Mouse (Mus musculus): ENCODE data around the gene Fos.

The Fos gene

DNA sequence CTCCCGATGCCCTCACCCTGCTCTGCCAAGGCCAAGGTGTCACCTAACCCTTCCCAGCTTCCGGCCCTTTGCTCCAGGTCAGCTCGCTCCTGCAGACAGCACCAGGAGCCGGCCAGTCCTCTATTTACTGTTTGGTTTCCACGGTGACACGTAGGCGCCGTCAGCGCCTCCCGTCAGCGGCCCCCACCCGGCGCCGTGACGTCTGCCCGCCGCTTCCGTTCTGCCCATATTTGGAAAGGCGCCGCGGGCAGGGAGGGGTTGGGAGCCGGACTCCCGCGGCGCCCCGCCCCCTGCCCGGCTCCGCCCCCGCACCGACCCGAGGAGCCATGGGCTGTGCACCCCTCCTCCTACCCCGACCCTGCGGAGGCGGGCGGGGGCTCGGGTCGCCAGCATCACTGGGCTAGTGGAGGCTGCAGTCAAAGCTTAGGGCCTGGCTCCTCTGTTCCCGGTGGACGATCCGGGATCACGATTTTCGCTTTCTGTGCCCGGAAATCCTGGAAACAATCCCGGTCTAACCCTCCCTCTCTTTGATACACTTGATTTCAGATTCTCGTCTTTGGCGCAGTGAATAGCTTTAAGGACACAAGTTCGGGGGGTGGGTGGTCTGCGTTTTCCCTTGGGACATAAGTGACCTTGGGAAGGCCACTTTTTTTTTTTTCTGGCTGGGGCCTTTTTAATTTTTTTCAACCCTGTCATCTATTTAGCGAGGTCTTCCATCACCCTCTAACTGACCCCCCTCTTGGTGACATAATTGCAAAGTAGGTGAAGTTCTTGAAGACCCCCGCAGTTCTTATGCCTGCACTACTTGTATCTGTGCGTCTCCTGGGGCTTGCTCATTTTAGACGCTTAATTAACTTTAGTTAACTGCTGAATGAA lies 12.4 kb downstream of the Fos start:
- intact Hi-C loops (cut with DNase I) = loop anchor here (2.0 kb wide), 1 partner anchor 137 kb away; no protein-coding TSS in a partner anchor

DNA sequence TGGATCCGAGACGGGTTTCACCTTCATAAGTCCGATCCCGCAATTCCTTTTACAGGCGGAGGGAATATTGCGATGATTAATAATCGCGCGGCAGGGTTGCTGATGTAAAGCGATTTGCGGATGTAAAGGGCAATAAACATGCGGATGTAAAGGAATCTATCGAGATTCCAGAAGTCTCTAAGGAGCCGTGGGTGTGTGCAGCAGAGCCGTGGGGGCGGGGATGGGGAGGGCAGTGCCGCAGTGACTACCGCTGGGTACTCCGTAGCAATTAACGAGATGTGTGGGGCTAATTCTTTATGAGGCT lies 13.0 kb downstream of the Fos start:
- intact Hi-C loops (cut with DNase I) = loop anchor here (2.0 kb wide), 1 partner anchor 138 kb away; no protein-coding TSS in a partner anchor

- intact Hi-C loops (cut with DNase I) = loop anchor here (2.0 kb wide), 2 partner anchors 109 to 139 kb away; no protein-coding TSS in a partner anchor
Observed at GRCm38 (mm10) chr12:85487545-85488141, 14.0 kb downstream of the Fos start.

DNA sequence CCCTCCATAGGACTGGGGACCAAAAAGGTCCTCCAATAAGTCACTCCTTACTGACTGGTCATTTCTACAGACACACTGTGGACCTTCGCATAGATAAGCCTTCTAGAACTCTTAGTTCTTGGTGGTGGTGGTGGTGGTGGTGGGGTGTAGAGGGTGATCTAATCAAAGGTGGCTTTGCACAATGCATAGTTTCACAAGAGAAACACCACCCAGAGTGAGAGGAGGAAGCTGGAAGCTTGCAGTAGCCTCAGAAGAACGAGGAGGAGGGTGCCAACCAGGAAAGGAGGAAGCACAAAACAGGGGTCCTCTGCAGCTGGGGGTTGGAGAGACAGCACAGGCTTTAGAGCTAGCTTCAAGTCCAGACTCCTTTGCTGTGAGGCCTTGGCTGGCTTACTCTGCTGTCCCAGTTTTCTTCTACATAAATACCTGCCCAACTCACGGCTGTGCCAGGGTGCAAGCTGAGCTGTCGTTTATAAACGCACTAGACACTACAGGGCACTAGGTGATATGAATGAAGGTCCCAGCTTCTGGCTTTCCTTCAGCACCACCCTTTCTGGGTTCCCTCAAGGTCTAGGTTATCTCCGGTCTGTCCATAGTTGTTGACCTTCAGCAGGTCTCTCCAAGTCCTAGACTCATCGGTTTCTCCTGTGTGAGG lies 15.7 kb downstream of the Fos start:
- intact Hi-C loops (cut with DNase I) = loop anchor here (2.0 kb wide), 1 partner anchor 111 kb away; no protein-coding TSS in a partner anchor

GRCm38 (mm10) chr12:85490096-85490820 lies 16.6 kb downstream of the Fos start:
- intact Hi-C loops (cut with DNase I) = no loop called here

DNA sequence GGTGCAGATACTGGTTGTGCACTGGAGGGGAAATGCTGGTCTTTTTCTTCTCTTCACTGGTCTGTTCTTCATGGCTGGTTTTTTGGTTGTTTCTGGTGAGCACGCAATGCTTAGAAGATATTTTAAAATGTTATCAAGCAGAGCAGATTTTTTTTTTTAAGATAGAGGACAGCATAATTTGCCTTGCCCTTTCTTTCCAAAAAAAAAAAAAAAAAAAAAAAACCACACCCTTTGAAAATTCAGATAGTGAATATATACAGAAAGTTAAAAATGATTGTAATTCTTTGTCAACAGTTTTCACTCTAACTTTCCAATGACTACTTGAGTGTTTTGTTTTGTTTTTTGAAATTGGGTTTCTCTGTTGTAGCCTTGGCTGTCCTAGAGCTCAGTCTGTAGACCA lies 17.3 kb downstream of the Fos start:
- intact Hi-C loops (cut with DNase I) = no loop called here

DNA sequence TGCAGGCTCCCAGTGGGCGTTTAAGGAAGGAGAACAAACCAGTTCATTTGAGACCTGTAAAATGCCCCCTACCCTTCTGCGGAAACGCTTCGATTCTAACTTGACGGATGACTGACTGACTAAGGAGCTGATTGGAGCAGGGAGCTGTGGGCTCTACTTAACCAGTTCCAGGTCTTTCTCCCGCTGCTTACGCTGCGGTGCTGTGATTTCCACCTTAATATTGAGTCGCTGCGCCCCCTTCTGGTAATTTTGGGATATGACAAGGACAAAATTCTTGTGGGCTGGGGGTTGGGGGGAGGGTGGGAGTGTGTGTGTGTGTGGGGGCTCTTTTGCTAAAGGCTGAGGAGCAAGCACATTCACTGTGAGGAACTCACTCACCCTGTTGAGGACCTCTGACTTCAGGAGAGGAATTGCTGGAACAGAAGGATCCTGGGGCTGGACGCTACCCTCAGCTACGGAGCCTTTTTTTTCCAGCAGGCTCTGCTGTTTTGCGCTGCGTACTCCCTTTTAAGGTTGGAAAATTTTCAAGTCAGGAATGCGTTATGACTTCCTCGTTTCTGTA lies 18.5 kb downstream of the Fos start:
- intact Hi-C loops (cut with DNase I) = no loop called here

DNA sequence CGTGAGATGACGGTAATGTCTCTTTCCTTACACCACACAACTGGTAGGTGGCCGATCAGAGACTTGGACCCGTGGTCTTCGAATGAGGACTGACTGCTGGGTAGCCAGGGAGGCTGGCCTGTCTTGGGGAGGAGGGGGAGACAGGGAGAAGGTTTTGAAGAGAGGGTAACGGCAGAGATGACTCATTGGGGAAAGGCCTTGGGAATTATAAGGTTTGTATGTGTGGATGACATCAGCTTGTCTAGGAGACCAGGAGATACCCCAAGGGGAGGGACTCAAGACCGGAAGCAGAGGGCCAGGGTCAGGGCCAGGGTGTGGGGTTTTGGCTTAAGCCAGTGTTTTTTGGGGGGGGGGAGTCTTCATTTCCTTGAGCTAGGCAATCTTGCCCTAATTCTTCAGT lies 22.6 kb downstream of the Fos start:
- intact Hi-C loops (cut with DNase I) = loop anchor here (5.0 kb wide), 1 partner anchor 166 kb away; no protein-coding TSS in a partner anchor

DNA sequence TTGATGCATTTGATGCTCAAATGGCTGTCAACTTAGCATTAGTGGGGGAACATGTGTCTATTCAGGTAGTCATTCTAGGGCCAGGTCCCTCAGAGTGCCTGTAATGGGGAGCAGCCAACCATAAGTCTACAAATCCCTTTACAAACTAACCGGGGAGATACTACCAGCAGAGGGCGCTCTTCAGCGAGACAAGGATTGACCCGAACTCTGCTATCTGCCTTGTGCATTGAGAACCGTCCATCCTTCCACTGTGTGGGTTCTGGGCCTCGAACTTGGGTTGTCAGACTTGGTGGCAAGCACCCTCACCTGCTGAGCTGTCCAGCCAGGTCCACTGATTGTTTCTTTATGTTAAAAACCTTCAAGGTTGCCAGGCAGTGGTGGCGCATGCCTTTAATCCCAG lies 23.1 kb downstream of the Fos start:
- intact Hi-C loops (cut with DNase I) = loop anchor here (5.0 kb wide), 1 partner anchor 166 kb away; no protein-coding TSS in a partner anchor

DNA sequence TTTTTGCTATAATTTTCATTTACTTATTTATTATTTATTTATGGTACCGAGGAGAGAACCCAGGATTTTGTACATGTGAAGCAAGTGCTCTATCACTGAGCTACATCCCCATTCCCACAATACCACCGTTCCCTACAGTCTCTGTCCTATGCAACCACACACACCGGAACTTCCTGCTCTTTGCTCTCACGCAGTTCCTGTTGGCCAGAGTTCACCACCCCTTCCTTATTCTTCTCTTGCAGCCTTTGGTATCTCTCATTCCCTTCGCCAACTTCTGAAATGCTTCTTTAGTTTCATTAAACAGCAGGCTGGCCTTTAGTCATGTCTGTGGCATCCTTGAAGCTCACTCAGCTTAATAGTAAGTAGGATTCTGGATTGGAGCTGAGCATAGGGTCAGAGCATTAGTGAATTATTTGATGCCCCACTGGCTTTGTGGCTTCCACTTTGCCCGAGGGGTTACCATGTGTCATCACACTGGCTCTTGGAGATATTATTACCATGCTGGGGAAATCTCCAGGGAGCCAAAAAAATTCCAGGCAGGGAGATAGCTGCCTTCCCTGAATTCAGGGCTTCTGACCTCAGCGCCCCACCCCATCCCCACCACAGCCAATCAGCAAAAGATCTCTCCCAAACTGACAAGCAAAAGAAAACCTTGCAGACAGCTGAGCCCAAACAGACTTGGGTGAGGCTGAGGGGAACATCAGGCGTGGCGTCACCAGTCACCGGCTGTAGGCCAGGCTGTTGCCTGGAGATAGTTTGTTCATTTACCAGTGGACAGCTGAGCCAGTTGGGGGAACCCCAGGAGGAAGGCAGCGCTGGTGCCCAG lies 23.8 kb downstream of the Fos start:
- intact Hi-C loops (cut with DNase I) = loop anchor here (5.0 kb wide), 1 partner anchor 165 kb away; no protein-coding TSS in a partner anchor

DNA sequence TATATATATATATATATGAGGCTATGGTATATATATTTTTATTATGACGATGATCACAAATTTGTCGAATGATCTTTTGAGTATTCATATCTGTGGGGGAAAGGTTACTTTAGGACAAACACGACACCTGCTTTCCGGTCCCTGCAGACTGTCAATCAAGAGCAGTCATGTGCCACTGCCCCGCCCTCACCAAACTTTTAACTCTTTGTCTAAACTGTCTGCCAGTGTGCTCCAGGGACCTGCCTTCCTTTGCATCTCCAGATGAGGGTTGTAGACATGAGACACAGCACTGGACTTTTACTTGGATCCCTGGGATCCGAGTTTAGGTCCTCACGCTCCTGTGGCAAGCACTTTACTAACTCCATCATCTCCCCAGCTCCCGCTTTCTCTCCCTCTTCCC lies 25.3 kb downstream of the Fos start:
- intact Hi-C loops (cut with DNase I) = loop anchor here (5.0 kb wide), 1 partner anchor 163 kb away; no protein-coding TSS in a partner anchor

DNA sequence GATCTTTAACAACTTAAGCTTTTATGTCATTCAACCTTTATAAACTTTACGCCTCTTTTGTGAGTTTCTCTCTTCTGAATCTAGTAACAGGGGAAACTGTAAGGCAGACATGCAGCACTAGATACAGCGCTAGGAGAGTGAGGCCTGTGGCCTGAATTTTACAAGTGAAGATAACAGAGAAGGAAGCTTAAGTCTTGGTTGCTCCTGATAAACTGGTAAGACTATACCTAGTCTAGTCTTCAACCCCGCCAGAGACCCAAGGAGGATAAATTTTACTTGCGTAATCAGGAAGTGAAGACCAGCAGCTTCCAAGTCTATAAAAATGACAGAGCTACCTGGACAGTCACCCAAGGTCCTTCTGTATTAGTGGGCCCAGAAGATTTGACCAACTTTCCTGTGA lies 29.0 kb downstream of the Fos start:
- intact Hi-C loops (cut with DNase I) = no loop called here

GRCm38 (mm10) chr12:85508235-85508634 lies 34.5 kb downstream of the Fos start:
- intact Hi-C loops (cut with DNase I) = loop anchor here (5.0 kb wide), 3 partner anchors 139 to 219 kb away; no protein-coding TSS in a partner anchor

DNA sequence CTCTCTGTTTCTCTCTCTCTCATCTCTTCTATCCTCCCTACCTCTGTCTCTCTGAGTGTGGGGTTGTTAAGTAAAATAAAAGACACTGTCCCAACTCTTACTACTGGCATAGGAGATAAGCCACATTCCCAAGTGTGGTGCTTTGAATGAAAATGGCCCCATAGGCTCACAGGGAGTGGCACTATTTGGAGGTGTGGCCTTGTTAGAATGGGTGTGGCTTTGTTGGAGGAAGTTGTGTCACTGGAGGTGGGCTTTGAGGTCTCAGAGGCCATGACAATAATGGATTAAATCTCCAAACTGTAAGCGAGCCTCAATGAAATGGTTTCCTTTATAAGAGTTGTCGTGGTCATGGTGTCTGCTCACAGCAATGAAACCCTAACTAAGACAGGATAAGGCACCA lies 36.3 kb downstream of the Fos start:
- intact Hi-C loops (cut with DNase I) = no loop called here

- intact Hi-C loops (cut with DNase I) = no loop called here
Observed at GRCm38 (mm10) chr12:85513789-85514447, 40.2 kb downstream of the Fos start.

DNA sequence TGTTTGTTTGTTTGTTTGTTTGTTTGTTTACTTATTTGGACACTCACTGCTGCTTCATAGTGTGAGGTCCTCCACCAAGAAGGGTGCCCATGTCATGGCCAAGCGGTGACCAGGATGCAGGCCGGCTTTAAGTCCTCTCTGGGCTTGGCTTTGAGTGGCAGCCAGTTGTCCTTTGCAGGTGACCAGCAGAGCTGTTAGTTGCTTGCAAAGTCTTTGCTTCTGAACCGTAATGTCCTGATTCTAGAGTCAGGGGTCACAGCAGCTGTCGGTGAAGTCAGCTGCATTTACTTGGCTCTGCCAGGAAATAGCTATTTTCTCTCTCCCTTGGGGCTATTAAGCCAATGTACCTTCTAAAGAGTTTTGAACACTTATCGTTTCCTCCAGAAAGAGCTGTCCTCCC lies 41.3 kb downstream of the Fos start:
- intact Hi-C loops (cut with DNase I) = no loop called here

DNA sequence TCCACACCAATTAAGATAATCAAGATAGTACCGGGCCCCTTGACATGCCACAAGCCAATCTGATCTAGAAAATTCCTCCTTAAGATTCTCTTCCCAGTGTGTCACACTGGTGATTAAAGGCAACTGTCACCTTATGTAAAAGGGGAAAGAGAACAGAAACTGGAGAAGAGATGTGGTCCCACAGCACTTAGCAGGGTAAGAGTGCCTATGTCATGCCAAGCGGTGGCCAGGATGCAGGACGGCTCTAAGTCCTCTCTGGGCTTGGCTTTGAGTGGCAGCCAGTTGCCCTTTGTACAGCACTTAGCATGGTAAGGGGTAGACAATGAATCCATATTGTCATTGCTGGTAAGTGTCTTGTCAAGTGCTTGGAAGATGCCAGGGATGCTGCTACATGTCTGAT lies 42.2 kb downstream of the Fos start:
- intact Hi-C loops (cut with DNase I) = no loop called here

- intact Hi-C loops (cut with DNase I) = no loop called here
Observed at GRCm38 (mm10) chr12:85517339-85517738, 43.6 kb downstream of the Fos start.

DNA sequence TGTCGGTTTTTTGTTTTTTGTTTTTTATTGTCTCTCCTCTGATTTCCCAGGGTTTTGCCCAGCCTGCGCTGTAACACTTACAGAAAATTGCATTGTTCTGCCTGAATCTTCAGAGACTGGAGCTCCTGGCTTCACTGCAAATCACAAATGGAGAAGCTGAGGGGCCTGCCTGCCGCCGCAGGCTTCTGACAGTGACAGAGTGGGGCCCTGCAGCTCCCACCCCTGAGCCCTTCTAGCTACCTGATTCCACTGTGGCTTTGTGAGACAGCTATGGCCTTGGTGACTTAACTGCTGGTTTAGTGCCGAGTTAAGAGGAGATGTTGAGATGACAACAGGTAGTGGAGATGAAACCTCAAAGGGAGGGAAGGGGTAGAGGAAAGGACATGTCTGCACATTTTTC lies 44.3 kb downstream of the Fos start:
- intact Hi-C loops (cut with DNase I) = no loop called here

DNA sequence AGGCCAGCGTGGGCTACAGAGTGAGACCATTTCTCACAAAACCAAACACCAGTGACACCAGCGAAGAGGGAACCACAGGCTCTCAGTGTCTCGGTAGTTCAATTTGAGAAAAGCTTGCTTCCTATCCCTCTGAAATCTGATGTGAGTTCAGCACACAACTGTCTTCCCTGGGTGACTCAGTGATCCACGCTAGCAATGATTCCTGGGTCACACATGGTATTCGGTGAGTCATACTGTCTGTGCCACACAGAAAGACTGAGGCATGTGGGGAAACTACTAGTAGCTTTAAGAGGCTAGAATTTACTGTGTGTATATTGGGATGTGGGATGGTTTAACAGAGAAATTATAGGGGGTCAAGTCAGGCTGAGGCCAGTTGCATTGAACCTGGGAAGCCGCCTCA lies 45.9 kb downstream of the Fos start:
- intact Hi-C loops (cut with DNase I) = no loop called here
